Mouse (Mus musculus) CH12.LX (cell line): ENCODE data around the gene Nr2f2. TPM values are rescaled to one million over a fixed set of nuclear protein-coding genes. Genes with fewer than 3 reads are reported as not detected.

Source experiments
- DNase-seq: peaks from one replicate; pipeline ENCODE4 v3.0.0-alpha.2; 2013; ENCODE audit errors: extremely low read depth
- H3K27ac ChIP-seq: 2 replicates; pipeline ENCODE4 v1.5.1; 2012; ENCODE audit warnings: low read depth, mild to moderate bottlenecking, control low read depth, moderate library complexity; ENCODE audit not compliant: insufficient read depth
- H3K27me3 ChIP-seq: replicated peaks from 2 replicates; pipeline ENCODE3; 2012; ENCODE audit warnings: inconsistent platforms
- H3K36me3 ChIP-seq, 2 experiments: replicated peaks in 1 of 2; 2 replicates each; pipeline versions ENCODE3 to v1.6.1; 2012; ENCODE audit warnings: inconsistent platforms in 1 of 2, low read length in 1 of 2, mild to moderate bottlenecking in 1 of 2, mixed read lengths in 1 of 2, moderate library complexity in 1 of 2; ENCODE audit not compliant: control insufficient read depth in 1 of 2, insufficient read depth in 1 of 2
- H3K4me1 ChIP-seq, 2 experiments: 2 replicates each; pipeline ENCODE4 v1.6.1; 2012; ENCODE audit warnings: inconsistent platforms in 1 of 2, moderate library complexity in 1 of 2; ENCODE audit not compliant: insufficient read depth in 2 of 2, control insufficient read depth in 1 of 2
- H3K4me2 ChIP-seq: 2 replicates; pipeline ENCODE4 v1.6.1; 2012; ENCODE audit warnings: low read depth, mild to moderate bottlenecking, control low read depth; ENCODE audit not compliant: poor library complexity, insufficient read depth, severe bottlenecking
- H3K4me3 ChIP-seq, 3 experiments: fragments of 150-350 bp in 1 of 3; sonication (generic) in 1 of 3; replicated peaks in 1 of 3; 2 replicates each; pipeline versions ENCODE3 to v1.5.1; 2011 to 2012; ENCODE audit warnings: low read depth in 2 of 3, low read length in 2 of 3, mild to moderate bottlenecking in 2 of 3, moderate library complexity in 2 of 3, control low read depth in 1 of 3, improper control_type of control experiment in 1 of 3, inconsistent platforms in 1 of 3, mixed read lengths in 1 of 3; ENCODE audit not compliant: poor library complexity in 1 of 3
- H3K79me2 ChIP-seq: replicated peaks from 2 replicates; pipeline ENCODE4 v1.6.1; 2012; ENCODE audit warnings: mild to moderate bottlenecking, moderate library complexity; ENCODE audit not compliant: control insufficient read depth, poor library complexity, insufficient read depth, severe bottlenecking; ENCODE audit errors: extremely low read depth
- H3K9ac ChIP-seq: 2 replicates; pipeline ENCODE4 v1.6.1; 2012; ENCODE audit warnings: low read depth, mild to moderate bottlenecking, control low read depth, moderate library complexity; ENCODE audit not compliant: insufficient read depth
- H3K9me3 ChIP-seq: replicated peaks from 2 replicates; pipeline ENCODE3; 2012; ENCODE audit warnings: low read length, inconsistent platforms, mixed read lengths
- CTCF ChIP-seq, 2 experiments: IDR thresholded peaks in 1 of 2; conservative IDR thresholded peaks in 1 of 2; 2 replicates each; pipeline ENCODE4 v1.5.1; 2011 to 2012; ENCODE audit warnings: low read depth in 2 of 2, low read length in 2 of 2, improper control_type of control experiment in 1 of 2, inconsistent platforms in 1 of 2, mild to moderate bottlenecking in 1 of 2, moderate library complexity in 1 of 2
- E2F4 ChIP-seq: IDR thresholded peaks from 2 replicates; pipeline ENCODE4 v1.6.1; 2011; ENCODE audit warnings: low read depth, low read length, improper control_type of control experiment; ENCODE audit not compliant: insufficient replicate concordance
- JUND ChIP-seq: conservative IDR thresholded peaks from 2 replicates; pipeline ENCODE4 v1.6.1; 2011; ENCODE audit warnings: low read depth, low read length, improper control_type of control experiment
- MAFK ChIP-seq: IDR thresholded peaks from 2 replicates; pipeline ENCODE4 v1.6.1; 2011; ENCODE audit warnings: low read length, improper control_type of control experiment; ENCODE audit not compliant: insufficient replicate concordance
- MAX ChIP-seq: IDR thresholded peaks from 2 replicates; pipeline ENCODE4 v1.6.1; 2011; ENCODE audit warnings: low read length, improper control_type of control experiment
- POLR2AphosphoS2 ChIP-seq: IDR thresholded peaks from 2 replicates; pipeline ENCODE4 v1.6.1; 2011; ENCODE audit warnings: low read depth, low read length, improper control_type of control experiment
- RAD21 ChIP-seq: IDR thresholded peaks from 2 replicates; pipeline ENCODE4 v1.6.1; 2011; ENCODE audit warnings: low read depth, mild to moderate bottlenecking, low read length, improper control_type of control experiment, moderate library complexity
- RCOR1 ChIP-seq: conservative IDR thresholded peaks from 2 replicates; pipeline ENCODE4 v1.6.1; 2012; ENCODE audit warnings: low read depth, mild to moderate bottlenecking, inconsistent platforms, low read length, improper control_type of control experiment
- SMC3 ChIP-seq: IDR thresholded peaks from 2 replicates; pipeline ENCODE4 v1.6.1; 2011; ENCODE audit warnings: low read depth, low read length, improper control_type of control experiment
- UBTF ChIP-seq: IDR thresholded peaks from 2 replicates; pipeline ENCODE4 v1.6.1; 2012; ENCODE audit warnings: low read depth, mild to moderate bottlenecking, inconsistent platforms, low read length, improper control_type of control experiment, moderate library complexity
- USF1 ChIP-seq: IDR thresholded peaks from 2 replicates; pipeline ENCODE4 v1.6.1; 2014; ENCODE audit warnings: low read depth, mild to moderate bottlenecking, inconsistent platforms, low read length, improper control_type of control experiment
- USF2 ChIP-seq: conservative IDR thresholded peaks from 2 replicates; pipeline ENCODE4 v1.6.1; 2011; ENCODE audit warnings: low read depth, low read length, improper control_type of control experiment
- ZMIZ1 ChIP-seq: IDR thresholded peaks from 2 replicates; pipeline ENCODE4 v1.6.1; 2012; ENCODE audit warnings: low read depth, mild to moderate bottlenecking, inconsistent platforms, low read length, improper control_type of control experiment
- dilution Hi-C: fragments of 300-500 bp; cut with MboI; formaldehyde crosslinking; loops from 2 replicates; pipeline ENCODE4 v1.14.3; 2020; ENCODE audit warnings: low sequenced_read_pairs; ENCODE audit not compliant: extremely low pct_unique_long_range_greater_than_20kb, extremely low pct_ligation_motif_present
- in situ Hi-C: fragments of 300-500 bp; cut with MboI; formaldehyde crosslinking; loops from 3 replicates; pipeline ENCODE4 v1.14.3; 2019; ENCODE audit warnings: low sequenced_read_pairs, low pct_ligation_motif_present, low pct_unique_long_range_greater_than_20kb, mixed read lengths
- polyA plus RNA-seq: library from polyadenylated mRNA; unstranded; fragments of >175 nt; gene quantifications from 2 replicates; pipeline ENCODE4 v1.2.1, GENCODE M21; 2012; ENCODE audit warnings: low read depth; ENCODE audit not compliant: insufficient read length
- total RNA-seq, 2 experiments: library from RNA; depleted of rRNA; stranded (reverse); fragments of 300-350 nt in 1 of 2; fragments of >200 nt in 1 of 2; gene quantifications; 2 replicates each; pipeline ENCODE4 v1.2.3; 2012 to 2014

Gene Nr2f2
- total and polyA plus RNA-seq, 3 experiments: not detected

- dilution Hi-C loops: no loop called here
- H3K9ac ChIP-seq: no peak overlapping the region
Measured at GRCm38 (mm10) chr7:70331243-70332063, 35.1 kb downstream of the Nr2f2 start.

DNA sequence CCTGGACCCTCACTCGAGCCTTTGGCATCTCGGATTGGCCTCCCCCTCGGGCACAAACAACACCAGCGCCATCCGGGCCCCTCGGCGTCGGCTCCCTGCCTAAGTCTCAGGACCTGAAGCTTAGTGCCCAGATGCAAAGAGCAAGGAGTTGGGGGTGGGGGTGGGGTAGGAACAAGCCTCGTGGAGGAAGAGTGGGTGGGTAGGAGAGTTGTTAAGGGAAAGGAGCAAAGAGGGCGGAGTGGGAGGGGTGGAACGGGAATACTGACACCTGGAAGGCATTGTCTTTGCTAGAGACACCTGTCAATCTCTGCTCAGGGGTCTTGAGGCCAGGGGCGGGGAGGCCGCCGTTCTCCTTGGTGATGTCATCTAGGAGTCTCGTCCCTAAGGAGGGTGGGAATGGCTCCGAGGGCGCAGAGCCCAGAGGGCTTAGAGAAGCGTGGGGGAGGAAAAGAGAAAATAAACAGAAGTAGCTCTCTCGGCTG, 35.7 kb downstream of the Nr2f2 start:
- Histone ChIP-seq H3K4me3 (no peak overlapping the region), H3K79me2 (no peaks in the 10 kb centered on the region), H3K4me2 (no peak overlapping the region), H3K9me3 (peaks cover 77% of the 10 kb centered on the region), H3K27me3 (no peaks in the 10 kb centered on the region), H3K36me3 (no peaks in the 10 kb centered on the region), H3K27ac (no peak overlapping the region), H3K4me1 (no peaks in the 10 kb centered on the region), H3K9ac (no peak overlapping the region)
- in situ Hi-C loops (no loop called here), dilution Hi-C loops (no loop called here)
- no peak for DNase-seq
- TF ChIP-seq JUND (no peak), MAX (no peak), POLR2AphosphoS2 (no peak), USF2 (no peak), RAD21 (no peak), UBTF (no peak)

More at GRCm38 (mm10) chr7:70331243-70332063, 35.1 kb downstream of the Nr2f2 start:
- Histone ChIP-seq H3K27ac (no peak overlapping the region), H3K27me3 (no peaks in the 10 kb centered on the region), H3K79me2 (no peaks in the 10 kb centered on the region), H3K4me2 (no peak overlapping the region), H3K36me3 (no peaks in the 10 kb centered on the region), H3K4me3 (no peak overlapping the region), H3K9me3 (peaks cover 76% of the 10 kb centered on the region), H3K4me1 (no peaks in the 10 kb centered on the region)
- in situ Hi-C loops: no loop called here
- no peak for TF ChIP-seq E2F4
- TF ChIP-seq SMC3: no peak
- TF ChIP-seq CTCF (conservative IDR thresholded peaks at IDR 0.05 in 1 of 2, IDR thresholded peaks at IDR 0.05 in 1 of 2; ENCODE audit: low read depth in 2 of 2, low read length in 2 of 2): no peak
- TF ChIP-seq MAFK: no peak
- TF ChIP-seq USF1: no peak
- TF ChIP-seq POLR2AphosphoS2: no peak
- no peak for TF ChIP-seq ZMIZ1
- TF ChIP-seq UBTF: no peak
- no peak for DNase-seq

GRCm38 (mm10) chr7:70330207-70330562, 36.4 kb downstream of the Nr2f2 start:
- dilution Hi-C loops: no loop called here

More at GRCm38 (mm10) chr7:70330207-70330562, 36.4 kb downstream of the Nr2f2 start:
- in situ Hi-C loops: no loop called here
- TF ChIP-seq RCOR1: no peak
- no peak for DNase-seq
- Histone ChIP-seq H3K36me3 (no peaks in the 10 kb centered on the region), H3K27ac (no peak overlapping the region), H3K4me1 (no peaks in the 10 kb centered on the region), H3K9me3 (peaks cover 80% of the 10 kb centered on the region), H3K4me3 (no peak overlapping the region), H3K27me3 (no peaks in the 10 kb centered on the region), H3K4me2 (no peak overlapping the region), H3K79me2 (no peaks in the 10 kb centered on the region), H3K9ac (no peak overlapping the region)
